In the genomic region with DNA sequence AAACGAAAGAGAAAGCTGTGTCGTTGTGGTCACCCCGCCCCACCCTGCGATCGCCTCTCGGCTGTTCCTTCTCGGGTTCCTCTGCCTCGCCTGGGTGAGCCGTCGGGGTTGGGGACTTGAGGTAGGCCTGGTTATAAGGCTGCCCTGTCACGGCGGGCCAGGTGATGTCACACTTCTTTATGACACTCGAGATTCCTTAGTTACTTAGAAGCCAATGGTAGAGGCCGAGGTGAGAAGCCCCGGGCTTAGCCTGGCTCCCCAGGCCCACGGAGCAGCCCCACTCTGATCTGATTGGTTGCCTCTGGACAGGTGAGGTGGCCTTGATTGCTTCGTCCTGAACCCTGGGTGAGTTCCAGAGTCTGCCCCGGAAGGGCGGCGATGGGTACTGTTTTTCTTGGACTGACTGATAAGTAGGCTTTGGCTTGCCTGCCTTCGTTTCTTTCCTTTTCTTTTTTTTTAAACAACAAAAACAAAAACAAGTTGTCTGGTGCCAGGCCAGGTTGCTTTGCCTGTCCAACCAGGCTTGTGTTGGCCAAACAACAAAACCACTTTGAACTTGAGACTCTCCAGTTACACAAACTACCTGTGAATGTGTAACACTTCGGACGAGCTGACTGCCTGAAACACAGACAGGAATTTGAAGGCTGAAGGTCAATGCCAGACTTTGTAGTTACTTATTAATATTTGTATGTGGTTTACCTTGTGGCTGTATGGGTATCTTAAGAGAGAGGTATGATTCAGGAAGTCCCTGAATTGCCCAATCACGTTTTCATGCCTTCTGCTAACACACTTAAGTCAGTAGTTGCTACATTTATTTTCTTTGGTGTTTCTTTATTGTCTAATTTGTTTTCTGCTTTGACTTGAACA, we compare ENCODE assay signal across 8 mouse cellular contexts. TPM values are rescaled to one million over a fixed set of nuclear protein-coding genes. Genes with fewer than 3 reads are reported as not detected.
DNase-seq lines count a peak whose midpoint lies in the region; ATAC-seq and TF ChIP-seq lines count a peak whose summit lies in the region.

No protein-coding gene starts in this region.

- H3K4me3 ChIP-seq in spleen, adult 2 months (ENCODE audit: extremely low read depth, insufficient read depth, insufficient read length) = peak overlapping the region; percentile 97
- H3K4me3 ChIP-seq in heart, embryonic 11.5 days (ENCODE audit: low read depth, low read length) = peak overlapping the region; percentile 90
- H3K4me3 ChIP-seq in kidney, embryonic 15.5 days (replicated peaks) = peak overlapping the region; percentile 92

- peak overlapping the region; percentile 94 for H3K4me2 ChIP-seq in heart, embryonic 11.5 days
- H3K4me2 ChIP-seq in kidney, embryonic 15.5 days = peak overlapping the region; percentile 89

- DNase-seq in spleen, adult 2 months (ENCODE audit: low read depth in 1 of 2, low spot score in 2 of 2) = peak in 1 of 2 experiments; percentile 79
- no peak for DNase-seq in spleen, adult 12 weeks (ENCODE audit: low spot score)
- peak; percentile 65 for DNase-seq in cerebellum, adult 9-10 months
- DNase-seq in lung, postnatal 10 days = peak; percentile 80
- peak; percentile 88 for DNase-seq in splenic B cell, adult 2 months (ENCODE audit: low read depth, low spot score)
- no peak for DNase-seq in thymus, postnatal 25 days

- peak overlapping the region; percentile 92 for H3K9ac ChIP-seq in heart, embryonic 11.5 days (ENCODE audit: low read depth, low read length)
- peak overlapping the region; percentile 83 for H3K9ac ChIP-seq in kidney, embryonic 15.5 days

- no peaks in the 10 kb centered on the region for H3K9me3 ChIP-seq in heart, embryonic 11.5 days (replicated peaks; ENCODE audit: control insufficient read depth, low read length)
- H3K9me3 ChIP-seq in kidney, embryonic 15.5 days (replicated peaks) = no peaks in the 10 kb centered on the region

- TF ChIP-seq POLR2A in spleen, adult 2 months (IDR thresholded peaks at IDR 0.05; ENCODE audit: low read depth, low read length) = no peak

- 2% methylated on average over 24 of the region's 24 CpGs for WGBS in spleen, adult 2 months
- 7% methylated on average over 24 of the region's 24 CpGs for WGBS in heart, embryonic 11.5 days (ENCODE audit: insufficient replicate concordance)
- 2% methylated on average over 24 of the region's 24 CpGs for WGBS in kidney, embryonic 15.5 days

- no peaks in the 10 kb centered on the region for H3K27me3 ChIP-seq in spleen, adult 2 months (ENCODE audit: control insufficient read depth, insufficient read depth, low read length)
- no peaks in the 10 kb centered on the region for H3K27me3 ChIP-seq in heart, embryonic 11.5 days (ENCODE audit: control insufficient read depth, insufficient read depth, low read length)
- no peaks in the 10 kb centered on the region for H3K27me3 ChIP-seq in kidney, embryonic 15.5 days
- no peaks in the 10 kb centered on the region for H3K27me3 ChIP-seq in splenic B cell, adult 2 months (ENCODE audit: control insufficient read depth, insufficient read depth, low read length, poor library complexity, severe bottlenecking)

- H3K4me1 ChIP-seq in spleen, adult 2 months (ENCODE audit: control insufficient read depth, insufficient read depth, insufficient read length) = peaks cover 12% of the 10 kb centered on the region; the same call in 1 of the 2 replicates
- H3K4me1 ChIP-seq in heart, embryonic 11.5 days (ENCODE audit: control insufficient read depth, insufficient read depth, low read length) = peaks cover 35% of the 10 kb centered on the region
- H3K4me1 ChIP-seq in kidney, embryonic 15.5 days = peaks cover 52% of the 10 kb centered on the region

- H3K36me3 ChIP-seq in spleen, adult 2 months (ENCODE audit: control insufficient read depth, insufficient read depth, low read length) = no peaks in the 10 kb centered on the region
- no peaks in the 10 kb centered on the region for H3K36me3 ChIP-seq in heart, embryonic 11.5 days (ENCODE audit: control insufficient read depth, insufficient read depth, low read length)
- no peaks in the 10 kb centered on the region for H3K36me3 ChIP-seq in kidney, embryonic 15.5 days
- 0 out of 2 replicates have a peak, but pooled peaks cover 2% of the 10 kb centered on the region for H3K36me3 ChIP-seq in splenic B cell, adult 2 months (ENCODE audit: control insufficient read depth, insufficient read depth, low read length, poor library complexity, severe bottlenecking)

- no peak for TF ChIP-seq CTCF in spleen, adult 2 months (IDR thresholded peaks at IDR 0.05; ENCODE audit: extremely low read depth, insufficient read depth, insufficient read length, insufficient replicate concordance)

- ATAC-seq in heart, embryonic 11.5 days (replicated peaks; ENCODE audit: insufficient number of reproducible peaks, low FRiP score, low TSS enrichment) = peak; percentile 1; the same call in 1 of the 2 replicates
- peak; percentile 26 for ATAC-seq in kidney, embryonic 15.5 days (replicated peaks; ENCODE audit: low FRiP score)

- peak overlapping the region; percentile 96 for H3K27ac ChIP-seq in spleen, adult 2 months (ENCODE audit: insufficient read depth, low read length)
- H3K27ac ChIP-seq in heart, embryonic 11.5 days (ENCODE audit: low read depth, low read length) = peak overlapping the region; percentile 80
- H3K27ac ChIP-seq in kidney, embryonic 15.5 days = peak overlapping the region; percentile 97

RNA-seq across cellular contexts. Expression of gene Tmbim6, which starts 0.9 kb away (rescaled TPM):
- polyA plus RNA-seq in spleen, adult 2 months (2012; rRNA removed) = 434 and 466 TPM in 2 replicates
- 233 and 290 TPM in 2 replicates for polyA plus RNA-seq in heart, embryonic 11.5 days (2014; fragmentation: Nextera tagmentation; extraction: Ambion mirVana)
- 502 and 516 TPM in 2 replicates for polyA plus RNA-seq in kidney, embryonic 15.5 days (2015; fragmentation: Nextera tagmentation; extraction: Ambion mirVana)

RNA-seq across cellular contexts. Expression of gene Fmnl3, which starts 23.3 kb away (rescaled TPM):
- polyA plus RNA-seq in spleen, adult 2 months (2012; rRNA removed) = 25.6 and 30.8 TPM in 2 replicates
- 11.0 and 11.4 TPM in 2 replicates for polyA plus RNA-seq in heart, embryonic 11.5 days (2014; fragmentation: Nextera tagmentation; extraction: Ambion mirVana)
- polyA plus RNA-seq in kidney, embryonic 15.5 days (2015; fragmentation: Nextera tagmentation; extraction: Ambion mirVana) = 31.7 and 32.4 TPM in 2 replicates

Comparison
In these comparisons a context has a peak if more than half of its experiments do, and no peak if none do; other contexts are left out.
1. DNase-seq: peak in cerebellum, adult 9-10 months (single experiment), lung, postnatal 10 days (single experiment) and splenic B cell, adult 2 months (single experiment); none in spleen, adult 12 weeks (single experiment) and thymus, postnatal 25 days (single experiment).
2. Peak in every context shown above with its lines, with median percentiles within 50 percentile points of each other: H3K27ac ChIP-seq and H3K4me3 ChIP-seq.